Mouse (Mus musculus): Measurements from ENCODE around the gene Lin7a. TPM values are rescaled to one million over a fixed set of nuclear protein-coding genes. Genes with fewer than 3 reads are reported as not detected.
"Not testable (repeated sequence)": the region's sequence is repeated elsewhere in the genome, so short reads cannot be mapped to it uniquely, and the experiment has no call there.

The Lin7a gene
- total RNA-seq, 2 experiments from 2014 or later = 2.7 to 3.5 TPM

DNA sequence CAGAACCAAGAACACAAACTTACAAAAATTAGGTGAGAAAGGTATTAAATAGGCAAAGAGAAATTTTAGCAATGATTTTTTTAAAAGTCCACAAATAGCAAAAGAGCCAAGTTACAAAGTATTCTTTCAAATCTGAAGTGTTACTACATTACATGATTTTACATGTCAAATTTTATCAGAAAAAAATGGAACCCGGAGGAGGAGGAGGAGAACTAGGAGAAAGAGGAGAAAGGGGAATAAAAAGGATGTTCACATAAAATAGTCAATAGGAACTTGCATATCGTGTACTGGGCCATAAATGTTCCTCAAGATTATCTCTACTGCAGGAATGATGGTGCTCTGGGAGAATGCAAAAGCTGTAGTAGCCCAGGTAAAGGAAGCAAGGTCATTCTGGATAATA is 34.4 kb upstream of the Lin7a start:
- DNase-seq = no peak

DNA sequence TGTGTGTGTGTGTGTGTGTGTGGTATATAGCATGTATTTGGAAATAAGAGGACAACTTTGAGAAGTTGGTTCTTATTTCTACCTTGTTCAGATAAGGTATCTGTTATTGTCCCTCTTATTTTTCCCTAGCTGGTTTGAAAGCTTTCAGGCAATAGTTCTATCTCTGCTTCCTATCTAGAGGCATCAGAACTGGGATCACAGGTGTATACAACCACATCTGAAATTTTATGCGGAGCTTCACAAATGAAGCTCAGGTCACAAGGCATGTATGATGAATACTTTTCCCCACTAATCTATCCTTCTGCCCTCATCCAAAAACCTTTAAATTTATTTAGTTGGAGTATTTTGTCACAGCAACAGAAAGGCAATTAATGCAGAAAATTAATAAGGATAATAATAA is 33.8 kb upstream of the Lin7a start:
- no peak for DNase-seq

DNA sequence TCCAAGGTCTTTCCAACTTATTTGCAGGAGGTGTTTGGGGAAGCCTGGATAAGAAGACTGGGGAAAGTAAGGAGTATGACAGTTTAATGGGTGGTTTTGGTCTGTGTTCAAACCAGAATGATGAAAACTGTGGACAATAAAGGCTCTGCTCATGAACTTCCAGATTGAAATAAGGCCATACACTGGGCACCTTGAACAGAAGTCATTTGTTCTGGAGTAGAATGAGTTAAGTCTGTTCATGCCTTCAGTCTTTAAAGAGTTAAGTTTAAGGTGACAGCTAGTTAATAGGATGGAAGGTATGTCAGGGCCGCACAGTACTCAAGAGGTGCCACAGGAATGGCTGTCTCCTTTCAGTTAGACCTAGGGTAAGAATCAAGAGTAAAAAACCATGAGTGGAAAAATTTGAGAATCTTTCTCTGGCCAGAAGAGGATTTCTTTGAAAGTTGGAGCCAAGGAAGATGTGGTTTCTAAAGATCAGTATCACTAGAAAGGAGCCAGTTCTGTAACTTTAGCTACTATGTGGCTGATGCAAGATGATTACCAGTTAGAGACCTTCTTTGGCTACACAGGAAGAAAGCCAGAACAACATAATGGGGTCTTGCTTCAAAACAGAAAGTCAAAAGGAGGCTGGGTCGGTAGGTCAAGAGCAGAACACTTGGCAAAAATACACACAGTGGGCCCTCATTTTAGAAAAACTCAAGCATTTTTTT is 33.2 kb upstream of the Lin7a start:
- no peak for DNase-seq

DNA sequence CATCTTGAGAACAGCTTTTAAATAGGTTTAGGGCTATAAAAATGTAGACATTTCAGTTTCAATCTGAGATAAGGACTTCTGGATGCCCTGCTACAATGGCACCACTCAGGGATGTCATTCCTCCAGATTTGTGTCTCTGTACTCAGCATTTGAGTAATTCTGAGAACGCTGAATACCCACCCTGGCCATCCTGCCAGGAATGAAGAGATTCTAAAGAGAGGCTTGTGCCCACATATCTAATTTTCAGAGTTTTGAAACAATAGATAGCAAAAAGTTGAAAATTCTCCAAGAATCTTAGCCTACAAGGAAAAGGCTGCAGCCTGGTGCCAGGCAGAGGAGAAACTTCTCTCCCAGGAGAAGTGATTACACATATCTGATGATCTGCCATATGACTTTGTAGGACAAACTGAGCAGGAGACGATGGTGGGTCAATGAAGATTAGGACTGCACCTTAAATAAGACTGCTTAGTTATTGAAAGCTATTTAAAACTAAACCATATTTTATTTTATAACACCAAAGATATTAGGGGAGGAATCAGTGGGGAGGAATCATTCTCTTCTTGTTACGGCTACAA is 32.5 kb upstream of the Lin7a start:
- DNase-seq = no peak

DNA sequence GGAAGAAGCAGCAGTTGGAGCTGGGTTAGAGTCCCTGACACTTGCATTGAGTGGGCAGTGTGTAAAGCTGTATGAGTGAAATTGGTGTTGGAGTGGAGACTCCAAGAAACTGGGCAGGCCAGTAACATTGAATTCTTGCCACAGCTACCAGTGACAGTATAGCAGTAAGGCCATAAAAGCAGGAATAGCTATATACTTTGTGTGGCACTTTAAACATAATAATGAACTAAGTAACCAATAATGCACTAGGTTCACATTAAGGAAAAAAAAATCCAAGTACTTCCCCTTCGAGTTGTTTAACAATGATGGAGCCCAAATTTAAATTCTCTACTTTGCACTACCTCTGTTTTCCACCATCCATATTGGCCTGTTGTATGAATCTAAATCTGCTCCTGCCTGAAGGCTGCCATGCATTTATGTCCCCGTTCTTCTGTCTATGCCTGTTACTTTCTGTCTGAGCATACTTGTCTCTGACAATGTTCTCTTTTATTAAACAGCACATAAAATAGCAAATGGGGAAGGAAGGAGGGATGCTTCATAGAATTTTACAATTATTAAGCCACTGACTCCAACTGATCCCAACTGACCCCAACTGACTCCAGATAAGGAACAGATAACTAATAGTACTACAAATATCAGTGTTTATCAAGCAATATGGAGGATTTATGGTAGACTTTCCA is 31.7 kb upstream of the Lin7a start:
- no peak for DNase-seq

DNA sequence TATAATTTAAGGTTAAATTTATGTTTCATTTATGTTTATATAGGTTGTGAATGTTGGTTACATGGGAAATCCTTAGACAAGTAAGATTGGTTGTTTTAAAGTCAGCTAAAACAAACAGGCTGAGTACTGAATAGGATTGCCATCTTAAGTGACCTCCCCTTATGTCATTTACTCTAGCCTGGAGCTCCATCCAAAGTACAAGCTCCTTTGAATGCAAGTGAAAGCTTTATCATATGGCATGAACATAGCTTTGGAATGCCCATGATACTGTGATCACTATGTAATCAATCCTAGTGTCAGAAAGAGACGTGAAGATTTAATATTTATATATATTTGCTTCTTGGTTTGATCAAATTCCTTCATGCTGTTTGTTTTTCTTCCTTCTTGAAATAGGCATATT is 31.0 kb upstream of the Lin7a start:
- DNase-seq = no peak

DNA sequence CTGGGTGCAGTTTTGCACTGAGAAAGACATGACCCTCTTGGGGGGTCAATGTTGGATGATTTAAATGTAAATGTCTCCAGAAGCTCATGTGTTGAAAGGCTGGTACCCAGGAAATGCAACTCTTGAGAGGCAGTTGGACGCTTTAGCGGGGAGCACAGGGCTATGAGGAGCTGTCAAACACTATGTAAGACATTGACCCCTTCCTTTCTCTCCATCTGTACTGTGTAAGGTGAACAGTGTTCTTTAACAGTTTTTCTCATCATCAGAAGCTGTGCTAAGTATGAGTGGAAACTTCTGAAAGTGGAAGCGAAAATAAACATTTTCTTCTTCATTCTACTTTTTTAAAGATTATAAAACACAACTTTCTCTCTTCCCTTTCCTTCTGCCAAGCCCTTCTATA is 30.5 kb upstream of the Lin7a start:
- no peak for DNase-seq

DNA sequence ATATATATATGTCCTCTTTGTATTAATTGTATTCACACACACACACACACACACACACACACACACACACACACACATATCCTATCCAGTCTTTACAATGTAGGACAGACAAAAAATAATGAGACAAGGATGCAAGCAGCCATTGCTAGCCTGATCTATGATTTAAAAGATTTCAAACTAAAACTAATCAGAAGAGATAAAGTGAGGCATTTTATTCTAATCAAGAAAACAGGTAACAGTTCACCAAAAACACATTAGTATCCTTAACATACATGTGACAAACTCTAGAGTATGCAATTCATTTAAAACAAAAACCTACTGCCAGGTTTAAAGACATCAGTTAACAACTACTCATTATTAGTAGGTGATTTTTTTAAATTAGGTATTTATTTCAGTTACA is 30.1 kb upstream of the Lin7a start:
- no peak for DNase-seq

DNA sequence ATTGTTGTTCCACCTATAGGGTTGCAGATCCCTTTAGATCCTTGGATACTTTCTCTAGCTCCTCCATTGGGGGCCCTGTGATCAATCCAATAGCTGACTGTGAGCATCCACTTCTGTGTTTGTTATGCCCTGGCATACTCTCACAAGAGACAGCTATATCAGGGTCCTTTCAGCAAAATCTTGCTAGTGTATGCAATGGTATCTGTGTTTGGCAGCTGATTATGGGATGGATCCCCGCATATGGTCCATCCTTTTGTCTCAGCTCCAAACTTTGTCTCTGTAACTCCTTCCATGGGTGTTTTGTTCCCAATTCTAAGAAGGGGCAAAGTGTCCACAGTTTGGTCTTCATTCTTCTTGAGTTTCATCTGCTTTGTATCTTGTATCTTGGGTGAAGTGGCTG is 29.5 kb upstream of the Lin7a start:
- not testable (repeated sequence) for DNase-seq

DNA sequence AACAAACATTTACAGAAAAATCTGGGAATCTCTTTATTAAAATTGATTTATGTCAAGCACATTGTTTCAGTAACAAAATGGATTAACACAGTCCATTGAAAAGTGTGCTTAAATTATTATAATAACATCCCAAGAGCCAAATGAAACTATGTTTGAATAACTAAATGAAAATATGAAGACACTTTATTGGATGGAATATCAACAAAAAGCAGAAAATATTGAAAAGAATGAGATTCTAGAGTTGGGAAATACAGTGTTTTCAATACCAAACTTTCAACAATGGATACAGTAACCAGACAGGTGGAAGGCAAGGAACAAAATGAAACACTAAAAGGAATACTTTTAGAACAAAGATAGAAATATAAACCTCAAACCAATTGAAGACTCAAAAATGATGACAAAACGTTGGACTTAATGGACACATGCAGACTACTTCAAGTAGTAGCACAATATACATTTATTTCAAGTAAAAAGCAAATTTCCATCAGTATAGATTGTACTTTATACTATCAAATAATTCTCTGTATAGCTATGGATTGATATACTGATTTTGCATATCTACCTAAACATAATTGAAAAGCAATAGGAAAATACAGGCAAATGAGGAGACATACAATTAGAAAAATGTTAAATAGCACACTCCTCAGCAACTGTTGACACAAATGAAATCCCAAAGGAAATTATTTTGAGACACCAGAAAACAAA is 28.6 kb upstream of the Lin7a start:
- DNase-seq = no peak

DNA sequence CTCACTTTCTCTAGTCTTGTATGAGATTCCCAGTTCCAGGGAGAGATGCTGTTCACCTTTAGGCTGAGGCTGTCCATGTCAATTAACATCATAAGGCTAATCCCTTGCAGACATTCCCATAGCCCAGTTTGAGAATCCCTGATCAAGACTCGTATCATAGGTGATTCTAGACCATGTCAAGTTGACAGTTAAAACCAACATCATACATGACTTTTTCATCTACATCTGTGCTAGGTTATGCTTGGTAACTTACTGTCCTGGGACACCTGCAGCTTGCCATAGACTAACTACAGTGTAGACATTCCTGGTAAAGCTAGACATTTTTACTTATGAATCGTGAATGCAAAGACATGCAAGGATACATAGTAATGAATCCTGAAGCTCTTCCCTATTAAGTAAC is 27.3 kb upstream of the Lin7a start:
- DNase-seq = no peak

DNA sequence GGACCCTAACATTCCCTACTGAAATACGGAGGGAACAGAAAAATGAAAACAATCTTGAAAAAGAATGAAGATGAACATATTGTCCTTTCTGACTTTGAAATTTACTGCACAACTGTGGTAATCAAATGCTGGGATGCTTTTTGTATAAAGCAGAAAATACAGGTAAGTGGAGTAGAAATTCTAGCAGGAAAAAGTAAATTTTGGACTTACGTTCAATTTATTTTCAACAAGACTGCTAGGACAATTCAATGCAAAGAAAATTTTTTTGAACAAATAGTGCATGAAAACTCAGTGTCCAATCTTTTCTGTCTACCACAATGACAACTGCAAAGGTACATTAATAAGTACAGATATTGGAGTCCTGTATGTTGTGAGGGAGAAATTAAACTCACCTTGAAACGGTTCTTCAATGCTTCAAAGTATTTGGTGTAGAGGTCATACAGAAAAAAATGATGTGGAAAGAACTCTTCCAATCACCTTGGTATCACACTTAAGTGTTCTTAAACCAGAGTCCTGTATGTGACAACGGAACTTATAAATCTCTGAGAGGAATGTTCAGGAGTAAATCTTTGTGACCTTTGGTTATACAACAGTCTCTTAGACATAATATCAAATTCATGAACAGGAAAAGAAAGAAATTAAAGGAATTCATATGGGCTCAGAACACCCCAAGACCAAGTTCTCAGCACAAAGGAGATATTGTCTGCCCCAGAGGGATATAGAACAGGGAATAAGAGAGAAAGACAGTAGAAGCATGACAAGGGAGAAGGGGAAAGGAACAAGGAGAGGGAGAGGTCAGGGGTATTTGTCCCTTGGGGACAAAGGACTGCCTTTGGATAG is 26.6 kb upstream of the Lin7a start:
- DNase-seq = no peak

DNA sequence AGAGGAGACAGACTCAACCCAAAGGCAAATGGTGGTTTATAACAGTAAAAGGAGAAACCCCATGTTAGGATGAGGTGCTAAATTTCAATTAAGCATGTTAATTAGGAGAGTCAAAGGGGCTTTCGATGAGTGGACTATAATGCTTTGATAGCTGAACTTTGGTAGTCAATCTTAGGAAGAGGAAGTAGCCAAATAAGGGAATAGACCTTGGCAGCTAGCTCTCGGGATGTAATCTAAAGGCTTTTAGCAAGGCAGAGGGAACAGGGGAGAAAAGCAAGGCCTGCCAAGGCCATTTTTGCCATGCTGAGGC is 26.0 kb upstream of the Lin7a start:
- DNase-seq = no peak

DNA sequence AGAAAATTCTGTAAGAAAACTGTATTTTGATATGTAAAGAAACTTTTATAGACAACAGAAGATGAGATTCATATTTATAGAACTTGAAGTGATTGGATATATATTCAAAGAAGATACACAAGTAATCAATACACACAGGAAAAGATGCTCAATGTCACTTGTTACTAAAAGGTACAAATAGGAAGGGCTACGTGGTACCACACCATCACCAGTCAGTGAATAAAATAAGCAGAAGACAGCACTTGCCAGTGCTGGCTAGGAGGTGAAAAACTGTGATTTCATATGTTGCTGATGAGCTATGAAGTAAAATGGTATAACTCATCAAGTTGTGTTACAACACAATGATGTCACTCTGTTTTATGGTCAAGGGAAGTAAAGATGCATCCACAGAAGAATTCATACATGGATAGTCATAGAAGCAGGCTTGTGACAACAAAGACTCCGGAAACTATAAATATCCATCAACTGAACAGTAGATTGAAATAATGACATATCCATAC is 25.5 kb upstream of the Lin7a start:
- no peak for DNase-seq

DNA sequence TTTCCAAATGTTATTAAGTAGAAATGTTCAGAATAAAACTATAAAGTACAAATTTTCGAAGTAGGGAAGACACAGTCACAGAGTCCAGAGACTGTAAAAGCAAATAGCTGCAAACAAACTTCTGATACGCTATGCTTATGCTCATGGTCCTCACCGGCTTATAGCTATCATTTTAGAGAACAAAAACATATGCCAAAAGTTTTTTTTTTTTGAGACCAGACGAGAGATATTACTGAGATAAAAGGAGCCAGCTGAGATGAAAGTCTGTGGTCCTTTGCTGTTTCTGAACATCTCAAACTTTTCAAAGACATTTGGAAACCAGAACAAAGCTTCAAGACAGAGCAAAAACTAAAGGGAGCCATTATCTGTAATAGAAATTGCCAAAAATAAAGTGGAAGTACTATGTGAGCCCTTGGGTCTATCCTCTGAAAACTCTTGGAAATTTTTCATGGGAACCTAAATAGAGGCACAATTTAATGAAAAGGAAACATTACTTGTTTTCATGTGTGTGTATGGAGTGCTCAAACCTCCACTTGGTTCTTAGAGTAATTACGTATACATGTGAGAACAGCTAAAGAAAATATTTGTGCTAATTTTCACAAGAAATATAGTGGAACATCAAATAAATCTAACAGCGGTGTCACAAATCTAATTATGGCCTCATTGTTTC is 24.4 kb upstream of the Lin7a start:
- DNase-seq = no peak

DNA sequence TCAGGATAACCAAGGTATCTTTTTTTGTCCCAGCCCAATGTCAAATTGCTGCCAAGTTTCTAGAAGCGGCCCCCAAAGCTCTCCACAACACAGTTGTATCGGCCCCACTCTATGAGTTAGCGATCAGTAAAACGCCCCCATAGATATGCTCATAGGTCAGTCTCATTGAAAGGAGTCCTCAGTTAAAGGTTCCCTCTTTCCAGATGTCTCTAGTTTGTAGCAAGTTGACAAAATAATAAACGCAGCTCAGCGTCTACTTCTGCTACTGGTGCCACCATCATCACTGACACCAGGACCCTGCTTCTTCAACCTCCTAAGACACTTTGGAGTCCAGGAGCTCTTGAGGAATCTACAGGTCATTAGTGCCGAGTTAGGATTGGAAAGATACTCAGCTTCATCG is 23.0 kb upstream of the Lin7a start:
- no peak for DNase-seq

DNA sequence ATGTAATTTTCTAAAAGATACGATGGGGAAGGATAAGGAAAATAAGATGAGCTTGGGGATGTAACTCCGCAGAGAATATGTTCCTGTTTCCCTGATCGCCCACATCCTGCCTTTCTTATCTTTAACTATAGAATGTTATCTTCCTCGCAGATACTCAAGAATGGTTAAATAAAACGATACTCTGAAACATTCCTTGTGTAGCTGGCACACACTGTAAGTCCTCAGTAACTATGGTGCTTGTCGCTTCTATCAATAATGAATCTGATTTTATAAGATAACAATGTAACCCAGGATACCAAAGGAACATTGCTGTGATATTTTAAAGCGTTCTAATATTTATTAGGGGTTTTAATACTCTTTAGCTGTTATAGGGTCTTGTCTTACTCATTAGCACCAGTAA is 22.4 kb upstream of the Lin7a start:
- no peak for DNase-seq

DNA sequence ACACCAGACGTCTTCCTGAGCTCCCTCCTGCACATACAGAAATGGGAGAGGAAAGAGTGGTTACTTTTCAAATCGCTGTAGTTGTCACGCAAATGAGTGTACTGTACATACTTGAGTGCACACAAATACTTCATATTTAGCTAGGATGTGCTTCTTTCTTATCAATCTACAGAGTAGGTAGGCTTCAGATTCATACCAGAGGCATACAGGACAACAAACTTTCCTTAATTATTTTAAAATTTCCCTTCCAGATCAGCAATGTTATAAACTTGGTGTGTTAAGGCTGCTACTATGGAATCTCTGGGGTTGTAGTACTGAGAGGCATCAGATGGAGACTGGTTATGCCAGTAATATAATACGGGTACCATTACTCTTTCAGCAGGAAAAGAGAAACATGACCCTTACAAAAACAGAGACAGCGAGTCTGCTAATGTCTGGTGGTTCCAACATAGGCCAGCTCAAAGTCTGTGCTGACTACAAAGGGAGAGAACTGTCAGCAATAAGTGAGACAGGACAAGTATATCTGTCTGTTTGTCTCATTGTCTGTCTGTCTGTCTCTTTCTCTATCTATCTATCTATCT is 21.8 kb upstream of the Lin7a start:
- DNase-seq = no peak

DNA sequence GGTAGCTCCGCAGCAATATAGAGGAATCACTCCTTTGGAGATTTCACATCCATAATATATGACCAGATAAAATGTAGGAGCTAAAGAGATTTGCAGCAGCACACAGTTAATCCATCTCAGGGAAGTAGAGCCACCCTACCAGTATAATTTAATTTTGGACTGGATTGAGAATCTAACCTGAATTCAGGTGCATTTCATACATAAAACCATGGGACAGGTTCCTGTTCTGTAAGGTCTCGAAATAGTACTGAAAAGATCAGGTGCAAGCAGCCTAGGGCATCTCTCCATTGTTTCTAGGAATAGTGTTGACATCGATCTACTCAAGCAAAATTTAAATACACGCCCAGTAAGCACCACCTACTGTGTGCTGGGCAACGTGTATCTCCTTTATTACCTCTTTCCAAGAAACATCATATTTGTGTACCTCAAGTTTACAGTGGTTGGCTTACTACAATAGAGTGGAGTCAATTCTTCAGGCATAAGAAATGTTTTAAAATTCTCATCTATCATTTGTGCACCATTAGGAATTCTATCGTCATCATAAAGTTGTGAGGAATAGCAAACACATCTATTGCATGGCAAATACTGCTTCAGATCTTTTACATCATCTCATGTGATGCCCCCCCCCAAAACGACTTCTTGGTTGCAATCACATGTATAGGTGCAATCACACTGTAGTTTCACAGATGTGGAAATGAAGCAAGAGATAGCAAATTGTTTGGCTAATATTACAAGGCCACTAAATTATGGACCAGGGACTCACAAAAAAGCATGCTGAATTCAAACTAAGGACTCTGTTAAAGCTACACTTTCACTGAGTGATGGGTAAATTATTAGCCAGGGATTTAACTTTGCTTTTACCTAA is 20.9 kb upstream of the Lin7a start:
- DNase-seq = no peak

DNA sequence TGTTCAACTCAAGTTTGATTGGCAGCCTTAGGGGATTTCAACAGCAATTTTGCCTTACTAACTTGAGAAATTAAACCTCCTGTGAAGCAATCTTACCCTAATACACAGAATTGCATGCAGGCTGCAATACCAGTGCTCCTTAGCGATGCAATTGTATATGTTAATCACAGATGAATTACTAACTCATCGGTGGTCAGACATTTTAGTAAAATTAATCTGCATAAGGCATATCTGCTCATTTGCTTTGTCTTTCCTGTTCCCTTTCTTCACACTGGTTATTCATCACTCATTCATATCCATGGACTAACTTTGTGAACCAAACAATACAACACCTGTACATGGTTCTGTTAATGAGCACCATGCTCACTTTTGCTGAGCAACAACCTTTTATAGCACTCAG is 20.2 kb upstream of the Lin7a start:
- DNase-seq = no peak

All from gastrocnemius, postnatal 10 days (tissue).